Mouse (Mus musculus) bone marrow macrophage, adult 2 months (primary cell): ENCODE results near the gene Mid2.

Experiments used
- CTCF ChIP-seq: IDR thresholded peaks from 2 replicates; pipeline ENCODE4 v1.5.1; 2012; ENCODE audit warnings: low read depth, mild to moderate bottlenecking, low read length, moderate library complexity
- POLR2A ChIP-seq: IDR thresholded peaks from 2 replicates; pipeline ENCODE4 v1.6.1; 2012; ENCODE audit warnings: mild to moderate bottlenecking, low read depth, low read length, borderline replicate concordance

DNA sequence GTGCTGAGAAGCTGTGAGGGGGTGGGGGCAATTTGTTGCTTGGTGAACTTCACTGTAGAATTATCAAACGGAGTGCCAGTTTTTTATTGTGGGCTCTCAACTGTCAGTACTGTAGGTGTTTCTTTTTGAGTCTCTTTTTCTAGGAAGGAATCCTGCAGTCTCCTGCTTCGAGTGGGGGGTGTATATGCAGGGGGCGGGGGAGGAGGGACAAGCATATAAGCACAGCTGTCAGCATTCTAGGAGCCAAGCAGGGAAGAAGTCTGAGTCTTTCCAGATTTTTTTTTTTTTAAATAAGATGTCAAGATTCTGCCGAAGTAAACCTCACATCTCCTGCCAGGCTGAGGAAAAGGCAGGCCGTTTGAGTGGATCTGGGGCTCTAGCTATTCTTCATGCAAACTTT, 78.8 kb downstream of the Mid2 start:
- no peak for TF ChIP-seq POLR2A
- TF ChIP-seq CTCF, result no peak
